Mouse (Mus musculus) thymus, postnatal 25 days (tissue): ENCODE measurements around the gene Wdr19.

Source experiments
- DNase-seq: peaks from one replicate; pipeline ENCODE4 v3.0.0; 2022

Wdr19 gene

DNA sequence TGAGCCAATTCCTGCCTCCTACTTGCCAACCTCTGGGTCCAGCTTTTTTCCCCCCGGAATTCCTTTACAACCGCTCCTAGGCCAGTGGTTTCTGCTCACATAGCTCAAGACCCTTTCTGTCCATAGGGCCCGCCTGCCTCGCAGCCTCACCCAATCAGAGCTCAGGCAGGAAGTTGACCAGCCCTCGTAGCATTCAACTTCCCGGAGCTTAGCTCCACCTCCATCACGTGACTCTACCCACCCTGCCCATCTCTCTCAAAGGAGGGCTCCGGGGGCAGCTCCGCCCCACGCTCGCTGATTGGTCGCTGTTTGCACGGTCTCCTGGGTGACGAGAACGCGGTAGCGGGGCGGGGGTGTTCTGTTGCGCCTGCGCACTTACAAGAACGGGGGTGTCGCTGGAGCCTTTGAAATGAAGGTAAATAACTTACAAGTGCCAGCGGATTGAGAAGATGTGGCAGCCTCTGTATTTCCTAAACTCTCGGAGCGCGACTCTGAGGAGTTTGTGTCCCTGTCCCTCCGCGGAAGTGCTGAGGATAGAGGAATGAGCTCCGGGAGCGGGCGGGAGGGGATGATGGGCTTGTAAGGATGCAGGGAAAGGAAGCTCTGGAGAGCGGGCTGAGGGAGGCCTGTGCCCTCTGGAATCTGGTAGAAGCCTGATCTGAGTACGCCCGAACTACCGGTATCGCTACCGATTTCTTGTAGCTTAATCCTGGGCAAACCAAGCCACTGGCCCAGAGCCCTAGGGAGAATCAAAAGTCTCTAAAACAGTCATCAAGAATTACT, at the start of gene Wdr19:
TSS of gene Wdr19 (plus strand) at position 351 of the 783 bp plus-strand sequence.
- DNase-seq = peak; percentile 98

DNA sequence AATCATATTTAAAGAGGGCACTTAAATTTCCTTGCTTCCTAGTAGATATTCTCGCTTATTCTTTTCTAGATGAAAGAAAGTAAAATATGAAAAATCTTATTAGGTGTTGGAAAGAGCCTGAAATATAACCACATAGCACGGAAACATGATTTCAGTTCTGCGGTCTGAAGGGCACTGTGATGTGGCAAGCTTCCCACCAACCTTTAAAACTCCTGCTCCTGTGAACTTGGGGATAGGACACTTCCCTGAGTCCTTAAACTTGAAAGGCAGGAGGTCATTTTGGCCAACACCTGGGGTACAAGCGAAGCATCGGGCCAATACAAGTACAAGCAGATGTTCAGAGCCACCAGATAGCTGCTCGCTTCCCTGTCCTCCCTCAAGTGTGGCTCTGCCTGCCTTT, 49.8 kb upstream of the Wdr19 start:
- DNase-seq = no peak

DNA sequence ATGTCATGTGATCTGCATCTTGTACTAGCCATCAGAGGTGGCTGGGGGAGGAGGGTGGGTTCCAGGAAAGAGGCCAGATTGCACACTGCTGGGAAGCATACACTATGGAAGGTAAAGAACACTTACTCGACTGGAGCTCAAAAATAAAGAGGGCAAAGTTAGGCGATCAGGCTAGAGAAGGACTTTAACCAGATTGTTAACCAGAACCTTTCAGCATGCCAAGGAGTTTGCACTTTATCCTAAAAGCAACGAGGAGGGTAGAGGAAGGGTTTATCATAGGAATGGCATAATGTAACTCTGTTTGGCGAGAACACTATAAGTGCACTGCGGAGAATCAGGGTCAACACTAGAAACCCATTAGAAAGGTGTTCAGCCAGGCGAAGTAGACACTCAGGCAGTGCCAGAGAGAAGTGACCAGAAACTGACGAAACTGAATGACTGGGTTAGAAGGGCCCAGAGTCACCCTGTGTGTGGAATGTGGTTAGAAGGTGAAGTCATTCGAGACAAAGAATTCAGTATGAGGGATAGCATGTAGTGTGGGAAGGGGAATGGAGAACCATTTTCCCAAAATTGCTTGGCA, 49.0 kb upstream of the Wdr19 start:
- no peak for DNase-seq

DNA sequence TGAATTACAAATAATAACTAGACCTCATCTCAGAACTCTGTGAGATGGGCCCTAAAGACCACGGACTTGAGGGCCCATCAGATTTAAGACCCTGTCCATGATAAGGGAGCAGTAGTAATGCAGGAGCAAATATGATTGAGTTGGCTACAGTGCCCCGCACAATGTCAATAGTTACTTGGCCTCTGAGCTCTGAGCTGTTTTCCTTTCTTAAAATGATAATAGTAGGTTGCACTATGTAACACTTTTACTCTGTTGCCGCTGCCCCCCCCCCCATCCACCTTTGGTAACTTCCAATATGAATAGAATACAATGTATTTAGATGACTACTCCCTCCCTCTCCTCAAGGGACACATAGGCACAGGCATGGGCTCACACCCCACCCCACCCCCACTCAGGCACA, 48.2 kb upstream of the Wdr19 start:
- DNase-seq = no peak

DNA sequence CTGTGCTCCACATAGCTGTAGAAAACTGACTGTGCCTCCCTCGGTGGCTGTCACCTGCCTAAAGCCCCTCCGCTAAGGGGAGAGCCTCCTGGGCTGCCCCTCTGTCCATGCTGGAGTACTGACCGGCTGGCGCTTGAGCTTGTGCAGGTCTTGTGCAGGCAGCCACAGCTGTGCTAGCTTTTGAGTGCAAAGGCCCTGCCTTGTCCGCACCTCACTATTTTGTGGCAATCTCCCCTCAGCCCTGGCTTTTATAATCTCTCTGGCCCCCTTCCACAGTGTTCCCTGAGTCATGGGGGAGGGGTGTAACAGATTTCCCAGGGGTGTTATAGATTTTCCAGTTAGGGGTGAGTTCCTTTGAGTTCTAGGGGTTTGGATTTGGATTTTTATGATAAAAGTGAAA, 47.7 kb upstream of the Wdr19 start:
- no peak for DNase-seq

DNA sequence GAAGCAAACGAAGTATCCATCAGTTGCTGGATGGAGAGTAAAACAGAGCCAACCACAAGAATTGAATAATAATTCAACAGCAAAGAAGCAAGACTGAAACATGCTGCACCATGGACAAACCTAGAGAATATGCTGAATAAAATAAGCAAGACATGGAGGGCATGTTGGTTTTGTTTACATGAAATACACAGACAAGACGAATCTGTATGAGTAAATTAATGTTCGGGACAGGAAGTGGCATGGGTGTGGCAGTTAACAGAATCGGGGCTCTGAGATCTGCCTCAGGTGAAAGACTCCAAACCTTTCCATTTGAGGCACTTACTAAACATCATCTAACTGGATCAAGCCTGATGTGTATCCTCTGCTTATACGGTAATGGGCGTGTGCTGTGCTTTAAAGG, 45.2 kb upstream of the Wdr19 start:
- no peak for DNase-seq

DNA sequence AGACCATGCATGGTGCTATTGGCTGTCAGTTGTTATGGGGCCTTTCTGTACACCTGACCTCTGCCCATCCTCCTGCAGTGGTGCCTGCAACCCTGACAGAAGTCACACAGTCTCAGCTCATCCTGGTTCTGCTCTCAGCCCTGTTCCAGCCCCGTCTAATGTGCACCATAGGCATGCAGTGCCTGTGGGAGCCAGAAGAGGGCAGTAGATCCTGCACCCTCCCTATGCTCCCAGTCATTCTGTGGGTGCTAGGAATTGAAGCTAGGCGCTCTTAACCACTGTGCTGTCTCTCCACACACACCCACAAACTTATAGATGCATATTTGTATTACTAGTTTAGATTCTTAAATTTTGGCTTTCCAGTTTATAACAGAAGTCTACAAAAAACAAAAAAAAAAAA, 42.6 kb upstream of the Wdr19 start:
- peak; percentile 52 for DNase-seq

DNA sequence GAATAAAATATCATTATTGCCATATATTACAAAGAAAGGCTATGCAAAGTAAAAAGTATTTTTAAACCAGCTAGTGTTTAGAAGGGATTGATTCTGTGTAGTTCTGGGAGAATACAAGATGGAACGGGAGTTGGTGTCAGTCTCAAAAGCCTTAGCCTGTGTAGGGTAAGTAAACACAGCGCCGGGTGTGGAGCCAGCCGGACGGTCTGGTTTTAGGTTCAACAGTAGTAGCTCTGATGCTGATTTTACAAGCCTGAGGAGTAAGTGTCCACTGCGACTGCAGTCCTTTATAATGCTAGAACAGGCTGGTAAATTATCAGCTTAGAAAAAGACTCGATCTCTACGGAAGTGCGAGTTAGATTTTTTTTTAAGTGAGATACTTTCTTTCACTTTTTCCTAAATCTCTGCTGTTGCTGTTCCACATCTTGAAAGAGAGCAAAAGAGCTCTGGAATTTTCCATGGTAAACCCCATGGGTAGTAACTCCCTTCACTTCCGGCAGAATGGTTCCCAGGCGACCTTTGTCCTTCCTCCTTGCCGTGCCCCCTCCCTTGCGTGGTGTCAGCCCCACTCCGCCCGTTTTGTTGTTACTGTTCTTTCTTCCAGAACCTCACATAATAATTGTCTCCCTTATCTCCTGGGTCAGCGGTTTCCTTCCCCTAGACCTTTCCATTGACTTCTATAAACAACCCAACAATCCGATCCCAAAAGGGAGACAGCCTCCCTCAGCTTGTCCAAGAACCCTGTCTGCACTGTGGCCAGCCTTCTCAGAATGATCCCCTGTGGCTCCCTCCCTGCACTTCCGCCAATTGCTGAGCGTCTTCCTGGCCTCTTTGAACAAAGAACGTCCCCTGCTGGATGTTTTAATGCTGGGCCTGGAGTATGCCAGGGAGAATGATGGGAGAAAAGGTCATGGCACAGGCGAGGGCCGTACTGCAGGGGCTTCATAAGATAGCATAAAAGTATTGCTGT, 41.8 kb upstream of the Wdr19 start:
- DNase-seq = no peak

DNA sequence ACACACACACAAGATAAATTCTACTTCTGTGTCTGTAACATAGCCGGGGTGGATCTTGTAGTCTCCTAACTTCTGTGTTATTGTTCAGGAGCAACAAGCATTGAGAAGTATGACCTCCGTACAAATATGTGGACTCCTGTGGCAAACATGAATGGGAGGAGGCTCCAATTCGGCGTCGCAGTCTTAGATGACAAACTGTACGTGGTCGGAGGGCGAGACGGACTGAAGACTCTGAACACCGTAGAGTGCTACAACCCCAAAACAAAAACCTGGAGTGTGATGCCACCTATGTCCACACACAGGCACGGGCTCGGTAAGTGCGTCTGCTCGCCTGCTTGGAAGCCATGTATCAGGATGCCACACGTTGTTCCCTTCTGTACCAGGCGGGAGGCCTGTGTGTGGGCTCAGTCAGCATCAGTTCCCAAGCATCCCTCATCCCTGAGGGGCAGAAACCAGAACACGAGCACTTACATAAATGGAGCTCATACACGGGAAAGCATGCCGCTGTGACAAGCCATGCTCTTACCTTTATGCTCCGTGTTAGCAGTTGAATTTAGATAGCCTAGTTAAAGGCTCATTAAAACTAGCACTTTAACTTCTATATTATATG, 40.7 kb upstream of the Wdr19 start:
- DNase-seq = no peak

DNA sequence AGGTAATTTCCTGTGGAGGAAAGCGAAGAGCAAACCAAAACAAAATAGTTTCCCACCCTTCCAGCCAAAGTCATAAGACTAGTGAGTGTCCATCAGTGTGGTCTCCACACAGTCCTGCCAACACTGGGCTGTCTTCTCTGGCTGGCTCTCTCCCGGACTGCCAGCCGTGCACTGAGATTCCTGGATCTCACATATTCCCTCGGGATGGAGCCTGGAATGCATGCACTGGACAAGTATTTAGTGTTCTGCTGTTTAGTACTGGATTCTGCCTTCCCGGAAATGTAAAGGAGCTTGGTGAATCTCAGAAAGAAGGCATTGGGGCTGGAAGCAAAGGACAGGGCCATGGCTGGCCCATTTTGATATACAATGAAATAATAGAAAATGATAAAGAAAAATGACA, 36.5 kb upstream of the Wdr19 start:
- no peak for DNase-seq

DNA sequence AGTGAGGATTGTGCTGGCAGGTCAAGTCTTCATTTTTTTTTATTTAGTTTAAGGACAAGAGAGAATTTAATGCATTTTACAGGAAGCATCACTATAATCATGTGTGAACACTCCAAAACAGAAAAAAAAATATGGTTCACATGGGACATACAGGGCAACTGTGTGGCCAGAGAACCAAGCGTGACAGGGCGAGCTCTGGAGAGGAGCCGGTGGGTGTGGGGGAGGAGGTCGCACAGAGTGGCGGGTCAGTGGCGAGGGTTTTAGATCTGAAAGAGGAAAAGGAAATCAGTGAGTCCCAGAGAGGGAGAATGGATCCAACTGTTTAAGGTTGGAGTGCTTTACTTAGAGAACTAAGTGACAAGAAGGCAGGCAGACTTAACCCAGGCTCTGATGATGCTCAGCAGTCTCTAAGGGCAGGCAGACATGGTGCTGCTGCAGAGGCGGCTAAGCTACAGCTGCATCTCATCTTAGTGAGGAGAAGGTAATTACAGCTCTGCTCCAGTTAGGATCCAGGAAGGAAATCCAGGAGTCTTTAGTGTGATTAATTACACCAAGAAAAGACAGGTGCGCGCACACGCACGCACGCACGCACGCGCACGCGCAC, 35.9 kb upstream of the Wdr19 start:
- DNase-seq = no peak

DNA sequence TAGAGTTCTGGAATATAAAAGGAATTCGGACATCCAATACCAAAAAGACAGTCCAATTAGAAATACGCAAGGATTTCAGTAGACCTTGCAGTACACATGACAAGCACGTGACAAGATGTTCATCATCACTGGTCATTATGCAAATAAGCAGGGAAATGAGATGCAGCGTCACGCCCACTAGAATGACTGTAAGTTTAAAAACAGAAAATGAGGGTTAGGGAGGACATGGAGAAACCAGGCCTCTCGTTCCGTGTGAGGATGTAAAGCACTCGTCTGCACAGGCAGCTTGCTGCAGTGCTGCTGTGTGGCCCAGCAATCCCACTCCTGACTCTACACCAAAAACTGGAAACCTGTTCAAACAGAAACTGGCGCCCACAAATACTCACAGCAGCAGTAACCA, 29.3 kb upstream of the Wdr19 start:
- no peak for DNase-seq

DNA sequence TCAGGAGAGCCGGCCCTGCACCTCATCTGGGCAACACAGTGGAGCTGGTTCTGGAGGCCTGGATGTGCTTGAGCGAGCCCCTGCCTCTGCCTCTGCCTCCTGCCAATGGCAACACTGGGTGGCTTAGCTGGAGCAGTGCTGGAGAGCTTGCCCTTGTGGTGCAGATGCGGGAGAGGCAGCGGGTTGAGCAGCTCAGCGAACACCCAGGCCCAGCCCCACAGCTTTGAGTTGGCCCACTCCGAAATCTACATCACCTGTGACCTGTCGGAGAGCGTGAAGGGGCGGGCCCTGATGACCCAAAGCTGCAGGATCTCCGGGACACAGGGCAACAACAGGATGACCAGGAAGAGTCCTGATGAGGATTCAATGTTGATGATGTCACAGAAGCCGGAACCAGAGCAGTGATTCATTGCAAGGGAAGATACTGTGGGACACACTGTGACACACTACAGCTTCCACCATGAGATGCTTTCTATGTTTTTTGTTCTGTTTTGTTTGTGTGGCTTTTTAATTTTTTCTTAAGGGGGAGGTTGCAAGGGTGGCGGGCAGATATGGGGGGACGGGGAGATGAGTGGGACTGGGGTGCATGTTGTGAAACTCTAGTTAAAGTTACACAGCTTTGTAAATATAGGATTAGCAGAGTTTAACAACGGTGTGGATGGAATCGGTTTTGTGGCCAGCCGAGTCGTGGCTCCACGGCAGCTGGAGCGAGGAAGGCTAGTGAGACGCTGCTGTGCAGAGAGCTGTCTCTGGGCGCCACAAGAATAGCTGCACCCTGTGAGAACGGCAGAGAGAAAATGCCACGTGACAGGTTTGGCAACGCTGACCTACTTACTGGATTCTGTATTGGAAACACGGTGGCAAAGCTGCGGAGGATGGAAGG, 24.2 kb upstream of the Wdr19 start:
- no peak for DNase-seq

DNA sequence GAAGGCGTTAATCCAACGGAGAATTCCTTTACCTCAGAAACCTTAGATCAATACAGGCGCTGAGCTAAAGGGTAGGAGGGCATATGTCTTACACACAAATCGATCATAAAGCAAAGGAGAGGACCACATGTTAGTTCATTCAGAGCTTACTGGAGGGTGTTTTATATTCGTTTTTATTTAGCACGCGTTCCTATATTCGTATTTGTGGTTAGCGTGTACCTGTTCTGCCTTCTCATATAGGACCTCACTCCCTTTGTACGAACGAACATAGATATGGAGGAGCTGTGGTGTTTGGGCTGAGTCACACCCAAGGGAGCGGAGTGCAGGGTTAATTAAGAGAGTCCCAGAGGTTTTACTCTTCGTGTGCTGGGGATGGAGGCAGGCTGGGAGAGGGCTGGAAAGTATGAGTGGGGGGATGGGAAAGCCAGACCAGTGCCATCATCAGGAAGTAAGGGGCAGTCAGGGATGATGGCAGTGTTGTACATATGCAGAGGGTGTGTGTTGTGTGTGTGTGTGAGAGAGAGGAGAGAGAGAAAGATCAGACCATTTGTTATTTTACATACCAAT, 23.5 kb upstream of the Wdr19 start:
- no peak for DNase-seq

DNA sequence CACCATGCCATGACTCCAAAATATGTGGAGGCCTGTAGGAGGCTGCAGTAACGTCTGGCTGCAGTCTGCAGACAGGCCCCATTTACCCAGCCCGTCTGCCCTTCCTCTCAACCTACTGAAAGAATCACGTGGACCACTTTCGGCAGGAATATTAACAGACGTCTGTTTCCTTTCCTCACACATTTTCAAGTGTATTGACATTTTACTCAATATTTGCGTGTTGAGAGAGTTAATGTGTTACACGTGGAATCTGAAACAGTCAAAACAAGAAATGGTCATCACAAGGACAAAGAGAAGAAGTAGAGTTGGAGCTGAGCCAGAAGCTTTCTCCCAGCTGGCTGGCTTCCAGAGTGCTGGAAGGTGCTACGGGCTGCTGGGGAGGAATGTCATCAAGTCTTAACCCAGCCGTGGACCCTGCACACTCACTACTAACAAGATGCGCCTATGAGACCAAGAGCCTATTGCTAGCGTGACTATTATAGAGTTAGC, 22.4 kb upstream of the Wdr19 start:
- no peak for DNase-seq

DNA sequence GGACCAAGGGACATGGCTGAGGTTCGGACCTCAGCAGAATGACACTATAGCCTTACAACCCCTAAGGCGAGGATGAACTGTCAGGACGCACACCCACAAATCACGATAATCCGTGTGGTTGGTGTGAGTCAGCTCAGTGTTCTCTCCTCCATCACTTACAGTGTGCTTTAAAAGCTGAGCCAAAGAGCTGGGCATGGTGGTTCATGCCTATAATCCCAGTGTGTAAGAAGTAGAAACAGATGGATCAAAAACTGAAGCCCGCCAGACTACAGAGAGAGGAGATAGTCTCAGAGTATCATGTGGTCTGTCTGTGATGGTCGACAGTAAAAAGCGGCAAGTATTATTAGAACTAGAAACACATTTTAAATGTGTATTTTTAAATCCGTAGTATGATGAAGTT, 21.0 kb upstream of the Wdr19 start:
- DNase-seq = no peak

DNA sequence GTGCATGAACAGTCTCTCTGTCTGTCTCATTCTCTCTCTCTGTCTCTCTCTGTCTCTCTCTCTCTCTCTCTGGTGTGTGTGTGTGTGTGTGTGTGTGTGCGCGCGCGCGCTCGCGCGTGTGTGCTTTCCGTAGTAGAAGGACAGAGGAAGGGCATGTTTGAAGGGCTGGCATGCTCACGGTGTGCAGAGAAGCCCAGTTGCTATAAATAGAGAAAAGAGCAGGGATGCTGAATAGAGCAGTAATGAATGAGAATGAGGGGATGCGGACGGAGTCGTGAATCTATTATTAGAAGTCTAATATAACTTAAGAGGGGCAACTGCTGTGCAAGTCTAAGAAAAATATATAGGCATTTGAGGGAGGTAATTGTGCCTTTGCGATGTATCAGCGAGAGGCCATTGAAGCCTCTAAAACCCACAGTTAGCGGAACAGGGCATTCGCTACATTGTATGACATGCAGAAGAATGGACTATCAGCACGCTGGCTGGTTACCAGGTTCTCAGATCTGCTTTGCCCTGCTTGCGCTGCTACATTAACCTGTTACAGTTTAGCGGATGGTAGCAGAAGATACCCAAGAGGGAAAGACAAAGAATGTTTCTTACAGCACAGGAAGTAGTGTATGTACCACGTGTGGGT, 18.2 kb upstream of the Wdr19 start:
- DNase-seq = no peak

DNA sequence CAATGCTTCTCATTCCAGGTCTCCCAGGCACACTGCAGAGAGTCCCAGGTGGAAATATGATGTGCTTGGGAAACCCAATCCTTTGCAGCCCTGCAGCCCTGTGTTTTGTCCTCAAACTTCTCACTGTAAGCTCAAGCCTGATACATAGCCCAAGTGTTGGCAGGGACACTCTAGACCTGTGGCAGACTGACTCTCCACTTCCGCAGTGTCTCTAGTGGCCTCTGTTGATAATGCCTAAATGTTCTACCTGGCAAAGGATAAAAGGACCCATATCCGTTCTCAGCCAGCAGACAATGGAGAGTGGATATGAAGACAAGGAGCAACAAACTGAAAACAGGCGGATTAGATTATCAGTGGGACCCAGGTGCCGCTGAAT, 17.7 kb upstream of the Wdr19 start:
- DNase-seq = no peak

DNA sequence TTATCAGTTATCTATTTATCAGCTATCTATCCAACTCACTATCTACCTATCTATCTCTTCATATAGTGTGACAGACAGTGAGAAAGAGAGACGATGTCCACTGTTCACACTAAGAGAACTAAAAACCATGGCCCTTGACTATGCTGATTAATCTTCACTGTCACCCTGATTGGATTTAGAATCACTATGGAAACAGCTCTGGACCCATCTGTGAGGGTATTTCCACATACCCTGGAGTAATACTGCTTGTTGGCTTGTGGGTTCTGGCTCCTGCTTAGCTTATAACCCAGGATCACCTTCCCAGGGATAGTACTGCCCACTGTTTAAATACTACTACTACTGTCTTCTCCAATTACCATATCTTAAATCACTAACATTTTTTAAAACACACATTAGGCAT, 17.2 kb upstream of the Wdr19 start:
- DNase-seq = no peak

DNA sequence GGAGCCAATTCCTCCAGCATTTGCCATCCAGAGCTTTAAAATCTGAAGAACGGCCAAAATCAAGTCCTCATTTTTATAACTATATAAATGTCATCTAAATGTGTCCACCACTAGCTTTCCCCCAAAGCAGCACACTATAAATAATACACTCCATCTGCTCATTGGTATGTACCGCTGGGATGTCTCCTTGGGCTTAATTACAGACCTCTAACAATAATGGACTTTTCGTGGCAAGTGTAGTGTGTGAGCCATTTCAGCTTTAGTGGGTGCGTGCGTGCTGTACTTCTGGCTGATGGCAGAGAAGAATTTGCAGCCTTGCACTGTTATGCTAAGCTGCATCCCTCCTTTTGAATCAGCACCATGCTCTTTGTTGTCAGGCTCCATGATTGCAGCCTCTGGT, 7.9 kb upstream of the Wdr19 start:
- no peak for DNase-seq

DNA sequence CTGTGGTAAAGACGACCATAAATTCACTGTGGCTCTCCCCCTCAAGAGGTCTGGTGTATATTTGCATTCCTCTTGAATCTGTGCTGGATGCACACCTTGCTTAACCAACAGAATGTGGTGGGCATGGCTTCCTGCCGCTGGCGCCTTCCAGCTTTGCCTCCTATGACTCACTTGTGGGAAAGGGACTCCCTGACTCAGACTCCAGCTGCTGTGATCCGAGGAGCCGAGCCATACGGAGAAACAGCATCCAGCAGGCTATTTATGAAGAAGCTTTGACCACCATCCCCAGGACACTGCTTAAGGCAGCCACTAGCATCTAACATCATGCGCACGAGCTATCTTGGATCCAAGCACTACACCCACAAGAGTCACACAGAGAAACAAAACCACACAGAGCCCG, 5.1 kb upstream of the Wdr19 start:
- no peak for DNase-seq
